Comparison of ENCODE assay signal across 10 mouse cellular contexts in genomic region chr14:45457003-45457402, GRCm38 (mm10). TPM values are rescaled to one million over a fixed set of nuclear protein-coding genes. Genes with fewer than 3 reads are reported as not detected.
DNase-seq lines count a peak whose midpoint lies in the region; ATAC-seq and TF ChIP-seq lines count a peak whose summit lies in the region.
"Had no signal": no experiment of that assay in that cellular context is flagged by ENCODE, and none has a peak within 500 bp of the region (broad histone marks: within the 10 kb centered on the region; RNA-seq: fewer than 3 reads in every experiment).

No protein-coding gene starts in this region.

- no peak overlapping the region for H3K4me2 ChIP-seq in intestine, embryonic 14.5 days (ENCODE audit: low read length)
- H3K4me2 ChIP-seq in intestine, postnatal 0 days (replicated peaks; ENCODE audit: low read depth), result no peak overlapping the region
- no peak overlapping the region for H3K4me2 ChIP-seq in stomach, embryonic 16.5 days (ENCODE audit: low read depth, low read length)
- H3K4me2 ChIP-seq: limb, embryonic 13.5 days had no signal

- WGBS in intestine, embryonic 14.5 days, result 83% methylated on average over 9 of the region's 9 CpGs
- WGBS in intestine, postnatal 0 days, result 84% methylated on average over 9 of the region's 9 CpGs
- 82% methylated on average over 9 of the region's 9 CpGs for WGBS in stomach, embryonic 16.5 days

- peak overlapping the region; percentile 43; the same call in 1 of the 2 replicates for H3K27ac ChIP-seq in intestine, embryonic 14.5 days (ENCODE audit: low read depth)
- no peak overlapping the region for H3K27ac ChIP-seq in intestine, postnatal 0 days (ENCODE audit: low read depth, low read length)
- H3K27ac ChIP-seq in stomach, embryonic 16.5 days (ENCODE audit: low read length), result peak overlapping the region; percentile 77
- H3K27ac ChIP-seq: limb, embryonic 13.5 days had no signal

- no peaks in the 10 kb centered on the region for H3K9me3 ChIP-seq in intestine, embryonic 14.5 days (ENCODE audit: control insufficient read depth, low read length)
- H3K9me3 ChIP-seq in intestine, postnatal 0 days (ENCODE audit: control insufficient read depth), result no peaks in the 10 kb centered on the region
- H3K9me3 ChIP-seq in stomach, embryonic 16.5 days (replicated peaks; ENCODE audit: control insufficient read depth, low read length), result no peaks in the 10 kb centered on the region
- H3K9me3 ChIP-seq: limb, embryonic 13.5 days had no signal

- intact Hi-C loops in heart, postnatal 25 days (cut with DNase I), result loop anchor here (2.0 kb wide), 1 partner anchor 74 kb away; the partner anchor contains the start of gene Fermt2

- H3K4me3 ChIP-seq in intestine, embryonic 14.5 days (ENCODE audit: low read depth, low read length), result no peak overlapping the region
- no peak overlapping the region for H3K4me3 ChIP-seq in intestine, postnatal 0 days (ENCODE audit: low read depth, low read length)
- no peak overlapping the region for H3K4me3 ChIP-seq in stomach, embryonic 16.5 days (replicated peaks; ENCODE audit: low read length)
- H3K4me3 ChIP-seq: limb, embryonic 13.5 days had no signal

- no peak for TF ChIP-seq CTCF in intestine, postnatal 0 days (IDR thresholded peaks at IDR 0.05; ENCODE audit: low read depth)

- no peak overlapping the region for H3K9ac ChIP-seq in intestine, embryonic 14.5 days (ENCODE audit: low read length)
- no peak overlapping the region for H3K9ac ChIP-seq in intestine, postnatal 0 days (ENCODE audit: low read depth, low read length)
- no peak overlapping the region for H3K9ac ChIP-seq in stomach, embryonic 16.5 days (ENCODE audit: low read length)
- H3K9ac ChIP-seq: limb, embryonic 13.5 days had no signal

- no peak for ATAC-seq in intestine, embryonic 14.5 days (replicated peaks; ENCODE audit: low FRiP score, low TSS enrichment, low read depth)
- ATAC-seq in intestine, postnatal 0 days, result no peak
- ATAC-seq in stomach, embryonic 16.5 days (ENCODE audit: insufficient read depth, low FRiP score), result no peak

- H3K4me1 ChIP-seq in intestine, embryonic 14.5 days (replicated peaks; ENCODE audit: control insufficient read depth, insufficient read depth, low read length), result peaks cover 45% of the 10 kb centered on the region
- no peaks in the 10 kb centered on the region for H3K4me1 ChIP-seq in intestine, postnatal 0 days (replicated peaks; ENCODE audit: control insufficient read depth, insufficient read depth, low read length)
- peaks cover 27% of the 10 kb centered on the region for H3K4me1 ChIP-seq in stomach, embryonic 16.5 days (ENCODE audit: control insufficient read depth, insufficient read depth, low read length)

- DNase-seq in intestine, embryonic 14.5 days (ENCODE audit: low spot score), result no peak
- peak; percentile 38 for DNase-seq in testis, postnatal 14 days (ENCODE audit: low spot score)
- DNase-seq in testis, postnatal 10 days (ENCODE audit: low spot score), result no peak
- DNase-seq in heart, postnatal 25 days (ENCODE audit: low spot score), result peak; percentile 27
- no peak for DNase-seq in thymus, postnatal 0 days (ENCODE audit: low spot score)
- DNase-seq in adrenal gland, postnatal 4 days (ENCODE audit: low spot score in 2 of 2), result no peak
- DNase-seq: cerebellum, postnatal 25 days had no signal

- no peaks in the 10 kb centered on the region for H3K27me3 ChIP-seq in intestine, embryonic 14.5 days (replicated peaks; ENCODE audit: control insufficient read depth, insufficient read depth, low read length)
- no peaks in the 10 kb centered on the region for H3K27me3 ChIP-seq in intestine, postnatal 0 days (replicated peaks; ENCODE audit: control insufficient read depth, insufficient read depth, low read length)
- no peaks in the 10 kb centered on the region for H3K27me3 ChIP-seq in stomach, embryonic 16.5 days (ENCODE audit: control insufficient read depth, insufficient read depth, low read length)
- H3K27me3 ChIP-seq: limb, embryonic 13.5 days had no signal

- H3K36me3 ChIP-seq in intestine, embryonic 14.5 days (ENCODE audit: control insufficient read depth, insufficient read depth, low read length), result peaks cover 38% of the 10 kb centered on the region
- H3K36me3 ChIP-seq in intestine, postnatal 0 days (ENCODE audit: control insufficient read depth, insufficient read depth), result peaks cover 20% of the 10 kb centered on the region; the same call in 1 of the 2 replicates
- H3K36me3 ChIP-seq in stomach, embryonic 16.5 days (ENCODE audit: control insufficient read depth, insufficient read depth, low read length), result peaks cover 12% of the 10 kb centered on the region; the same call in 1 of the 2 replicates

RNA-seq across cellular contexts. Expression of gene Gnpnat1, which starts 52.3 kb away (rescaled TPM):
- polyA plus RNA-seq in intestine, embryonic 14.5 days (2014; fragmentation: Nextera tagmentation; extraction: Ambion mirVana), result 66.5 and 75.3 TPM in 2 replicates
- polyA plus RNA-seq in intestine, postnatal 0 days (2015; fragmentation: Nextera tagmentation; extraction: Ambion mirVana), result 37.8 and 40.9 TPM in 2 replicates
- total RNA-seq in heart, postnatal 25 days (2021), result 10 to 100 TPM in 1 of 2 experiments, 1 to 10 TPM in 1; 9.3 to 11.5 TPM
- 45.5 and 55.1 TPM in 2 replicates for polyA plus RNA-seq in stomach, embryonic 16.5 days (2015; fragmentation: Nextera tagmentation; extraction: Ambion mirVana)
- 30.3 and 40.1 TPM in 2 replicates for polyA plus RNA-seq in thymus, postnatal 0 days (2015; fragmentation: Nextera tagmentation; extraction: Ambion mirVana)
- total RNA-seq in adrenal gland, postnatal 4 days (2021), result 10 to 100 TPM; 30.7 to 31.5 TPM

Comparison
In these comparisons a context has a peak if more than half of its experiments do, and no peak if none do; other contexts are left out.
1. DNase-seq: peak in testis, postnatal 14 days (single experiment) and heart, postnatal 25 days (single experiment); none in intestine, embryonic 14.5 days (single experiment), testis, postnatal 10 days (single experiment), thymus, postnatal 0 days (single experiment) and adrenal gland, postnatal 4 days (0 of 2).